Mouse (Mus musculus) lung, postnatal 0 days (tissue): ENCODE results near the gene Kcnn3. TPM values are rescaled to one million over a fixed set of nuclear protein-coding genes. Genes with fewer than 3 reads are reported as not detected.

Experiments
- ATAC-seq: fragments of 200-750 bp; cut with Nextera tagmentation; 2 replicates; pipeline ENCODE4 v1.8.0; 2017; ENCODE audit warnings: moderate library complexity
- DNase-seq: peaks from one replicate; pipeline ENCODE4 v3.0.0-alpha.2; 2016; ENCODE audit warnings: low spot score
- H3K27ac ChIP-seq: fragments of 300-500 bp; sonication (generic); 2 replicates; pipeline ENCODE4 v1.5.1; 2014; ENCODE audit warnings: antibody characterized with exemption, mild to moderate bottlenecking, low read length, mixed read lengths
- H3K27me3 ChIP-seq: fragments of 300-500 bp; sonication (generic); replicated peaks from 2 replicates; pipeline ENCODE4 v1.6.1; 2014; ENCODE audit warnings: low read length, mixed read lengths; ENCODE audit not compliant: insufficient read depth
- H3K36me3 ChIP-seq: fragments of 300-500 bp; sonication (generic); 2 replicates; pipeline ENCODE4 v1.6.1; 2014; ENCODE audit warnings: low read length, mixed read lengths; ENCODE audit not compliant: insufficient read depth
- H3K4me1 ChIP-seq: fragments of 300-500 bp; sonication (generic); 2 replicates; pipeline ENCODE4 v1.6.1; 2014; ENCODE audit warnings: antibody characterized with exemption, low read depth, low read length, mixed read lengths; ENCODE audit not compliant: insufficient read depth
- H3K4me2 ChIP-seq: fragments of 300-500 bp; sonication (generic); replicated peaks from 2 replicates; pipeline ENCODE4 v1.6.1; 2014; ENCODE audit warnings: low read depth, mild to moderate bottlenecking, low read length, moderate library complexity, mixed read lengths
- H3K4me3 ChIP-seq: fragments of 300-500 bp; sonication (generic); 2 replicates; pipeline ENCODE4 v1.5.1; 2014; ENCODE audit warnings: low read depth, low read length
- H3K9ac ChIP-seq: fragments of 300-500 bp; sonication (generic); replicated peaks from 2 replicates; pipeline ENCODE4 v1.6.1; 2014; ENCODE audit warnings: low read depth, mild to moderate bottlenecking
- H3K9me3 ChIP-seq: fragments of 300-500 bp; sonication (generic); 2 replicates; pipeline ENCODE4 v1.6.1; 2016; ENCODE audit warnings: low read length, mixed read lengths
- CTCF ChIP-seq: IDR thresholded peaks from 2 replicates; pipeline ENCODE4 v1.5.1; 2016; ENCODE audit warnings: antibody characterized with exemption, mild to moderate bottlenecking
- EP300 ChIP-seq: IDR thresholded peaks from 2 replicates; pipeline ENCODE4 v1.6.1; 2016; ENCODE audit warnings: antibody characterized with exemption, mild to moderate bottlenecking, control low read depth
- WGBS: fragments of 180-500 bp; shearing (Covaris S2); extraction: QIAGEN DNeasy Blood & Tissue Kit; methylation state at CpG from one replicate; pipeline ENCODE4 v1.1.7; 2014; 5-methylcytosine and 5-hydroxymethylcytosine counted together
- polyA plus RNA-seq: library from polyadenylated mRNA; unstranded; fragments of >200 nt; fragmentation: Nextera tagmentation; extraction: Ambion mirVana; gene quantifications from 2 replicates; pipeline ENCODE4 v1.2.1, GENCODE M21; 2015

The Kcnn3 gene
- polyA plus RNA-seq, 1 experiment from 2014 or later, result 1.0 TPM

- ATAC-seq (no peak), DNase-seq (no peak)
- no peaks in the 10 kb centered on the region for H3K36me3 ChIP-seq
- WGBS, result 54% methylated on average over 3 of the region's 3 CpGs
- H3K9me3 ChIP-seq, result no peaks in the 10 kb centered on the region
- TF ChIP-seq CTCF, result no peak
- no peak for TF ChIP-seq EP300
- no peaks in the 10 kb centered on the region for H3K27me3 ChIP-seq
- H3K4me1 ChIP-seq, result no peaks in the 10 kb centered on the region; the same call in 1 of the 2 replicates
- no peak overlapping the region for H3K4me3 ChIP-seq
- no peak overlapping the region for H3K27ac ChIP-seq
- no peak overlapping the region for H3K9ac ChIP-seq
- no peak overlapping the region for H3K4me2 ChIP-seq
Measured at GRCm38 (mm10) chr3:89591461-89591860, 71.5 kb downstream of the Kcnn3 start.

- ATAC-seq, result no peak
- WGBS, result 24% methylated on average over 11 of the region's 11 CpGs
Measured at GRCm38 (mm10) chr3:89592809-89593208, 72.8 kb downstream of the Kcnn3 start.

GRCm38 (mm10) chr3:89593524-89593923 is 73.6 kb downstream of the Kcnn3 start:
- ATAC-seq, result no peak

More at GRCm38 (mm10) chr3:89592809-89593208, 72.8 kb downstream of the Kcnn3 start:
- no peaks in the 10 kb centered on the region for H3K27me3 ChIP-seq
- H3K9ac ChIP-seq, result no peak overlapping the region
- H3K36me3 ChIP-seq, result no peaks in the 10 kb centered on the region
- H3K9me3 ChIP-seq, result no peaks in the 10 kb centered on the region
- no peak for TF ChIP-seq EP300
- TF ChIP-seq CTCF, result no peak
- H3K4me3 ChIP-seq, result no peak overlapping the region
- H3K4me2 ChIP-seq, result no peak overlapping the region
- no peak overlapping the region for H3K27ac ChIP-seq
- DNase-seq, result peak; percentile 65
- H3K4me1 ChIP-seq, result no peaks in the 10 kb centered on the region; the same call in 1 of the 2 replicates

GRCm38 (mm10) chr3:89598361-89598760 is 78.4 kb downstream of the Kcnn3 start:
- Histone ChIP-seq H3K9me3 (no peaks in the 10 kb centered on the region), H3K9ac (no peak overlapping the region), H3K36me3 (no peaks in the 10 kb centered on the region), H3K27me3 (no peaks in the 10 kb centered on the region), H3K4me1 (no peaks in the 10 kb centered on the region), H3K4me2 (no peak overlapping the region), H3K27ac (no peak overlapping the region), H3K4me3 (no peak overlapping the region)
- no peak; the same call in 1 of the 2 replicates for ATAC-seq
- TF ChIP-seq EP300, result no peak
- no peak for TF ChIP-seq CTCF
- peak; percentile 52 for DNase-seq
- 76% methylated on average over 7 of the region's 7 CpGs for WGBS

More at GRCm38 (mm10) chr3:89593524-89593923, 73.6 kb downstream of the Kcnn3 start:
- Histone ChIP-seq H3K4me2 (no peak overlapping the region), H3K9ac (no peak overlapping the region), H3K27ac (no peak overlapping the region), H3K36me3 (no peaks in the 10 kb centered on the region), H3K27me3 (no peaks in the 10 kb centered on the region), H3K9me3 (no peaks in the 10 kb centered on the region), H3K4me1 (no peaks in the 10 kb centered on the region; the same call in 1 of the 2 replicates), H3K4me3 (no peak overlapping the region)
- WGBS, result 61% methylated on average over 10 of the region's 10 CpGs
- DNase-seq, result no peak
- TF ChIP-seq CTCF (no peak), EP300 (no peak)

GRCm38 (mm10) chr3:89598967-89599366 is 79.0 kb downstream of the Kcnn3 start:
- DNase-seq, result no peak
- no peak for ATAC-seq
- no peaks in the 10 kb centered on the region for H3K27me3 ChIP-seq
- no peaks in the 10 kb centered on the region for H3K4me1 ChIP-seq
- no peak overlapping the region for H3K4me3 ChIP-seq
- no peak overlapping the region for H3K4me2 ChIP-seq
- 96% methylated on average over 7 of the region's 7 CpGs for WGBS
- no peaks in the 10 kb centered on the region for H3K36me3 ChIP-seq
- no peak overlapping the region for H3K27ac ChIP-seq
- no peak for TF ChIP-seq EP300
- peak; percentile 37 for TF ChIP-seq CTCF
- no peak overlapping the region for H3K9ac ChIP-seq
- H3K9me3 ChIP-seq, result no peaks in the 10 kb centered on the region

- DNase-seq, result no peak
- no peak for ATAC-seq
- Histone ChIP-seq H3K4me1 (no peaks in the 10 kb centered on the region), H3K9me3 (no peaks in the 10 kb centered on the region), H3K27me3 (no peaks in the 10 kb centered on the region), H3K27ac (no peak overlapping the region), H3K9ac (no peak overlapping the region), H3K4me2 (no peak overlapping the region), H3K4me3 (no peak overlapping the region), H3K36me3 (no peaks in the 10 kb centered on the region)
- WGBS, result 51% methylated on average over 7 of the region's 7 CpGs
- TF ChIP-seq CTCF, result no peak
- no peak for TF ChIP-seq EP300
Measured at GRCm38 (mm10) chr3:89601060-89601459, 81.1 kb downstream of the Kcnn3 start.

GRCm38 (mm10) chr3:89603300-89603699 is 83.3 kb downstream of the Kcnn3 start:
- no peak for TF ChIP-seq CTCF
- no peak for TF ChIP-seq EP300
- Histone ChIP-seq H3K27me3 (no peaks in the 10 kb centered on the region), H3K27ac (no peak overlapping the region), H3K4me3 (no peak overlapping the region), H3K36me3 (no peaks in the 10 kb centered on the region), H3K4me1 (no peaks in the 10 kb centered on the region), H3K4me2 (no peak overlapping the region), H3K9ac (no peak overlapping the region), H3K9me3 (no peaks in the 10 kb centered on the region)
- no peak for ATAC-seq
- DNase-seq, result no peak
- WGBS, result 86% methylated on average over 5 of the region's 5 CpGs
